Mouse (Mus musculus) intestine, embryonic 14.5 days (tissue): Measurements from ENCODE around the gene Gm8271. TPM values are rescaled to one million over a fixed set of nuclear protein-coding genes. Genes with fewer than 3 reads are reported as not detected.
"Not testable (repeated sequence)": the region's sequence is repeated elsewhere in the genome, so short reads cannot be mapped to it uniquely, and the experiment has no call there.

ENCODE experiments used
- ATAC-seq: fragments of 200-750 bp; cut with Nextera tagmentation; replicated peaks from 2 replicates; pipeline ENCODE4 v1.8.0; 2017; ENCODE audit warnings: low read depth, moderate number of reproducible peaks, moderate TSS enrichment, moderate library complexity; ENCODE audit not compliant: low FRiP score, low TSS enrichment
- DNase-seq: peaks from one replicate; pipeline ENCODE4 v3.0.0-alpha.2; 2018; ENCODE audit warnings: low spot score
- H3K27ac ChIP-seq: fragments of 300-500 bp; sonication (generic); 2 replicates; pipeline ENCODE4 v1.5.1; 2014; ENCODE audit warnings: low read depth, mild to moderate bottlenecking, control low read depth
- H3K27me3 ChIP-seq: fragments of 300-500 bp; sonication (generic); replicated peaks from 2 replicates; pipeline ENCODE4 v1.6.1; 2014; ENCODE audit warnings: low read length, control low read depth; ENCODE audit not compliant: control insufficient read depth, insufficient read depth
- H3K36me3 ChIP-seq: fragments of 300-500 bp; sonication (generic); 2 replicates; pipeline ENCODE4 v1.6.1; 2014; ENCODE audit warnings: low read length, control low read depth; ENCODE audit not compliant: control insufficient read depth, insufficient read depth
- H3K4me1 ChIP-seq: fragments of 300-500 bp; sonication (generic); replicated peaks from 2 replicates; pipeline ENCODE4 v1.6.1; 2014; ENCODE audit warnings: low read length, control low read depth, mixed read lengths; ENCODE audit not compliant: control insufficient read depth, insufficient read depth
- H3K4me2 ChIP-seq: fragments of 300-500 bp; sonication (generic); 2 replicates; pipeline ENCODE4 v1.6.1; 2014; ENCODE audit warnings: low read length
- H3K4me3 ChIP-seq: fragments of 300-500 bp; sonication (generic); 2 replicates; pipeline ENCODE4 v1.5.1; 2014; ENCODE audit warnings: low read depth, low read length, control low read depth, mixed read lengths
- H3K9ac ChIP-seq: fragments of 300-500 bp; sonication (generic); 2 replicates; pipeline ENCODE4 v1.6.1; 2014; ENCODE audit warnings: mild to moderate bottlenecking, low read length
- H3K9me3 ChIP-seq: fragments of 300-500 bp; sonication (generic); 2 replicates; pipeline ENCODE4 v1.6.1; 2016; ENCODE audit warnings: low read length, control low read depth; ENCODE audit not compliant: control insufficient read depth
- WGBS: fragments of 180-500 bp; shearing (Covaris S2); extraction: QIAGEN DNeasy Blood & Tissue Kit; methylation state at CpG from one replicate; pipeline ENCODE4 v1.1.7; 2014; 5-methylcytosine and 5-hydroxymethylcytosine counted together
- polyA plus RNA-seq: library from polyadenylated mRNA; unstranded; fragments of >200 nt; fragmentation: Nextera tagmentation; extraction: Ambion mirVana; gene quantifications from 2 replicates; pipeline ENCODE4 v1.2.1, GENCODE M21; 2014

Gene Gm8271
- not detected in 2 replicates for polyA plus RNA-seq

DNA sequence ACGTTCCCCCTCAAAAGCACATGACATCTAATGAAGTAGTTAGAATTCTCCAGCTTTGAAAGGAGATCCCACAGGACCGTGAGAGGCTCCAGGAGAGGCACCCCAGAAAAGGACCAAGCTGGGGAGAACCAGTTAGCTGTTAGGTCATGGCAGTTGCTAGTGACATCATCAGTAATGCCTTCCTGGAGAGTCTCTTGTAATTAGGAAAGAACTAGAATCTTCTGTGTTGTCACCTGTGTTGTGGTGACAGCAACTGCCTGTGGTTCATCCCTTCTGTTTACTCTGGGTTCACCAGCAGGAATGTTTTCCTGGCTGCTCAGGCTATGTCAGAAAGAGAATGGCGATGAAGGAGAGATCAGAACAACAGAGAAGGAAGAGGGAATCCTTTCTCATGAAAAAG lies at the start of gene Gm8271:
TSS of gene Gm8271 (plus strand) at position 301 of the 400 bp plus-strand sequence.
- H3K27me3 ChIP-seq, H3K4me1 ChIP-seq, DNase-seq, H3K9ac ChIP-seq, H3K36me3 ChIP-seq, ATAC-seq, H3K27ac ChIP-seq, H3K9me3 ChIP-seq, H3K4me2 ChIP-seq, H3K4me3 ChIP-seq: not testable (repeated sequence)
- WGBS, result no CpG with 5 or more reads among the region's 3 CpGs

DNA sequence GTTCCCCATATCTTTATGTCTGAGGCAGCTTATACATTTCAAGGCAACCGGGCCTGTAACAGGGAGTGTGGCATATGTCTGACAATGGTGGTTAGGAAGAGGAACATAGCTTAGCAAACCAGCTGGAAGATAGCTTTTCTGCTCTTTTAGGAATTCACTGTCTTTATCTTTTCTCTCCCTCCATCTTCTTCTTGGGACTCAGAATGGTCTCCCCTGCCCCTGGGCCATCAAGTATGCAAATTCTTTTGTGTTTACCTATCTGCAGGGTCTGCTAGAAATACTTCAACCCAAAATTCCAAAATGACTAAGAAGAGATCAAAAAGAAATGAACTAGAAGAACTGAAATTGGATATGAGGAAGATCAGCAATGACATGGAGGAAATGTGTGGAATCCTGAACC lies 21.4 kb upstream of the Gm8271 start, which contains the start of gene Gm3317:
TSS of gene Gm3317 (plus strand) at position 301 of the 400 bp plus-strand sequence.
- H3K36me3 ChIP-seq, ATAC-seq, H3K4me2 ChIP-seq, H3K27me3 ChIP-seq, H3K9me3 ChIP-seq, H3K27ac ChIP-seq, H3K9ac ChIP-seq, H3K4me1 ChIP-seq, DNase-seq, H3K4me3 ChIP-seq: not testable (repeated sequence)
- WGBS, result no CpG with 5 or more reads among the region's 1 CpGs

Other genes starting within 250 kb of the Gm8271 start
- not detected in 2 replicates for gene Gm8297, start 201.9 kb upstream of the Gm8271 start, polyA plus RNA-seq
- not detected in 2 replicates for gene Gm3298, start 169.9 kb upstream of the Gm8271 start, polyA plus RNA-seq
- not detected in 2 replicates for gene 4930555G01Rik, start 135.2 kb upstream of the Gm8271 start, polyA plus RNA-seq
- gene Gm8281, start 114.8 kb upstream of the Gm8271 start, polyA plus RNA-seq, result 1.3 and 1.5 TPM in 2 replicates
- not detected in 2 replicates for gene Gm8279, start 54.3 kb upstream of the Gm8271 start, polyA plus RNA-seq
- not detected in 2 replicates for gene Gm3317, start 21.3 kb upstream of the Gm8271 start, polyA plus RNA-seq
- not detected in 2 replicates for gene Gm3526, start 74.8 kb downstream of the Gm8271 start, polyA plus RNA-seq
- gene Gm3542, start 149.1 kb downstream of the Gm8271 start, polyA plus RNA-seq, result not detected in 2 replicates
- 0.12 and 0.19 TPM in 2 replicates for gene Gm3500, start 203.3 kb downstream of the Gm8271 start, polyA plus RNA-seq